Mouse (Mus musculus): Measurements from ENCODE around the gene Poll.
A peak's percentile ranks its signal among the peaks of the same experiment; 100 is the strongest.
"Not testable (repeated sequence)": the region's sequence is repeated elsewhere in the genome, so short reads cannot be mapped to it uniquely, and the experiment has no call there.

The Poll gene

GRCm38 (mm10) chr19:45577141-45577750, 16.9 kb upstream of the Poll start:
- peak; percentile 69 to 70 for DNase-seq (ENCODE audit: low spot score in 2 of 2)

GRCm38 (mm10) chr19:45575632-45576001, 15.3 kb upstream of the Poll start:
- no peak for DNase-seq (ENCODE audit: low spot score in 2 of 2)

GRCm38 (mm10) chr19:45574941-45575631, 14.8 kb upstream of the Poll start:
- DNase-seq (ENCODE audit: low spot score in 2 of 2) = peak; percentile 59 to 61

GRCm38 (mm10) chr19:45574339-45574898, 14.1 kb upstream of the Poll start:
- DNase-seq (ENCODE audit: low spot score in 2 of 2) = no peak

GRCm38 (mm10) chr19:45573861-45574267, 13.5 kb upstream of the Poll start:
- DNase-seq (ENCODE audit: low spot score in 2 of 2) = peak; percentile 82 to 90

- no peak for DNase-seq (ENCODE audit: low spot score in 2 of 2)
Observed at GRCm38 (mm10) chr19:45573033-45573432, 12.7 kb upstream of the Poll start.

GRCm38 (mm10) chr19:45567367-45567766, 7.0 kb upstream of the Poll start:
- no peak for DNase-seq (ENCODE audit: low spot score in 2 of 2)

- no peak for DNase-seq (ENCODE audit: low spot score in 2 of 2)
Observed at GRCm38 (mm10) chr19:45565925-45566715, 5.8 kb upstream of the Poll start.

- DNase-seq (ENCODE audit: low spot score in 2 of 2) = no peak
Observed at GRCm38 (mm10) chr19:45554136-45554535, 6.2 kb downstream of the Poll start.

GRCm38 (mm10) chr19:45552187-45552586, 8.1 kb downstream of the Poll start:
- no peak for DNase-seq (ENCODE audit: low spot score in 2 of 2)

GRCm38 (mm10) chr19:45549948-45550347, 10.4 kb downstream of the Poll start:
- no peak for DNase-seq (ENCODE audit: low spot score in 2 of 2)

GRCm38 (mm10) chr19:45549128-45549915, 11.0 kb downstream of the Poll start:
- no peak for DNase-seq (ENCODE audit: low spot score in 2 of 2)

GRCm38 (mm10) chr19:45548196-45548595, 12.1 kb downstream of the Poll start:
- not testable (repeated sequence) for DNase-seq (ENCODE audit: low spot score in 2 of 2)

- DNase-seq (ENCODE audit: low spot score in 2 of 2) = peak; percentile 67 to 82
Observed at GRCm38 (mm10) chr19:45544925-45545321, 15.4 kb downstream of the Poll start.

GRCm38 (mm10) chr19:45544152-45544924, 16.0 kb downstream of the Poll start:
- DNase-seq (ENCODE audit: low spot score in 2 of 2) = no peak

GRCm38 (mm10) chr19:45542061-45542460, 18.3 kb downstream of the Poll start:
- DNase-seq (ENCODE audit: low spot score in 2 of 2) = no peak

- DNase-seq (ENCODE audit: low spot score in 2 of 2) = peak; percentile 49 to 66
Observed at GRCm38 (mm10) chr19:45541409-45542041, 18.8 kb downstream of the Poll start.

GRCm38 (mm10) chr19:45540657-45541408, 19.5 kb downstream of the Poll start:
- DNase-seq (ENCODE audit: low spot score in 2 of 2) = peak in 1 of 2 experiments; percentile 37

- peak; percentile 51 to 68 for DNase-seq (ENCODE audit: low spot score in 2 of 2)
Observed at GRCm38 (mm10) chr19:45537505-45537904, 22.8 kb downstream of the Poll start.

- DNase-seq (ENCODE audit: low spot score in 2 of 2) = no peak
Observed at GRCm38 (mm10) chr19:45535929-45536328, 24.4 kb downstream of the Poll start.
